Mouse (Mus musculus) gastrocnemius, adult 8-10 months (tissue): ENCODE measurements at regions not wholly inside any gene's neighbourhood (a gene's known extent, or its start where the extent isn't known, plus 50 kb on each side); places are given as distances from the start of the nearest gene placed in this dataset.

Source experiments
- DNase-seq, 2 experiments: peaks; one replicate each; pipeline ENCODE4 v3.0.0; 2022; ENCODE audit warnings: low spot score in 2 of 2

GRCm38 (mm10) chr1:143881192-143881591 is 104.1 kb downstream of the Uchl5 start:
- no peak for DNase-seq

- no peak for DNase-seq
Measured at GRCm38 (mm10) chr1:143879622-143880021, 102.5 kb downstream of the Uchl5 start.

- DNase-seq = no peak
Measured at GRCm38 (mm10) chr1:143878266-143878665, 101.2 kb downstream of the Uchl5 start.

GRCm38 (mm10) chr1:143860319-143860718 is 83.2 kb downstream of the Uchl5 start:
- DNase-seq = no peak

GRCm38 (mm10) chr1:143858532-143858931 is 81.5 kb downstream of the Uchl5 start:
- no peak for DNase-seq
